ENCODE assay signal across 18 mouse cellular contexts in the genomic region with DNA sequence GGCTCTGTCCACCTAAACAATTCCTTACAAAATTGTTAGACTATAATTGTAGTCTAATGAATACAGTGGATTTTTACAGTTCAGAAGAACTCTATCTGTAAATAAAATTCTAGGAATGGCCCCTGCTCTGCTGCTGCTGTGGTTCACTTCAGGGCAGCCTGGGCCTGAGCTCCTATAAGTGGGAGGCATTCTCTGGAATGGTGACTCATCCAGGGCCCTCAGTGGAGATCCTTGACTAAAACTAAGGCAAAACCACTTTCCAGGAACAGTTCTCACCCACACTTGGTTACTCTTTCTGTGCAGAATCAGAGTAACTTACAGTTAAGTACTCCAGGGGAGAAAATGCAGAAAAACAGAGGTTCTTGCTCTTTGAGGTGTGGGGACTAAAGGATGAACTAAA.
A peak's percentile ranks its signal among the peaks of the same experiment; 100 is the strongest.
DNase-seq lines count a peak whose midpoint lies in the region; ATAC-seq and TF ChIP-seq lines count a peak whose summit lies in the region.
"Had no signal": no experiment of that assay in that cellular context is flagged by ENCODE, and none has a peak within 500 bp of the region (broad histone marks: within the 10 kb centered on the region; RNA-seq: fewer than 3 reads in every experiment).

No protein-coding gene starts in this region.

- intact Hi-C loops in left cerebral cortex, adult 2 months (cut with DNase I), result loop anchor here (5.0 kb wide), 2 partner anchors 78 to 208 kb away; partner anchors contain the start of gene Dusp22

- H3K4me3 ChIP-seq in left cerebral cortex, adult 2 months, result no peak overlapping the region
- H3K4me3 ChIP-seq: embryonic facial prominence, embryonic 15.5 days; forebrain, embryonic 12.5 days; gastrocnemius, adult 2 months; hindbrain, embryonic 13.5 days; liver, embryonic 15.5 days; megakaryocyte, embryonic 14.5 days had no signal

- ATAC-seq in frontal cortex, adult (ENCODE audit: low TSS enrichment), result peak; percentile 99
- ATAC-seq in activated CD4-positive, CD25-positive, alpha-beta regulatory T cell, adult 4 months, result no peak

- no peak for DNase-seq in frontal cortex, postnatal 10 days (ENCODE audit: low spot score in 2 of 2)
- peak; percentile 41 to 56 for DNase-seq in right cerebral cortex, adult 2 months (ENCODE audit: low spot score in 2 of 2)
- DNase-seq in right cerebral cortex, postnatal 14 days, result no peak
- DNase-seq in left cerebral cortex, adult 2 months (ENCODE audit: extremely low spot score in 1 of 2, low spot score in 2 of 2), result no peak
- no peak for DNase-seq in cerebellum, adult 11 months
- DNase-seq: cerebellum, postnatal 10 days; embryo, embryonic 11 days; gastrocnemius, adult 2 months; kidney, postnatal 4 days; lung, postnatal 10 days; thymus, postnatal 4 days had no signal

- peak overlapping the region; percentile 55 for H3K27ac ChIP-seq in left cerebral cortex, adult 2 months
- H3K27ac ChIP-seq: embryonic facial prominence, embryonic 15.5 days; forebrain, embryonic 12.5 days; gastrocnemius, adult 2 months; hindbrain, embryonic 13.5 days; liver, embryonic 15.5 days had no signal

- no peak for TF ChIP-seq CTCF in left cerebral cortex, adult 2 months (IDR thresholded peaks at IDR 0.05)

Comparison
In these comparisons a context has a peak if more than half of its experiments do, and no peak if none do; other contexts are left out.
1. DNase-seq: peak in right cerebral cortex, adult 2 months (2 of 2); none in frontal cortex, postnatal 10 days (0 of 2), right cerebral cortex, postnatal 14 days (single experiment), left cerebral cortex, adult 2 months (0 of 2) and cerebellum, adult 11 months (single experiment).